Mouse (Mus musculus): Measurements from ENCODE around the gene Tufm. TPM values are rescaled to one million over a fixed set of nuclear protein-coding genes. Genes with fewer than 3 reads are reported as not detected.
"Not testable (repeated sequence)": the region's sequence is repeated elsewhere in the genome, so short reads cannot be mapped to it uniquely, and the experiment has no call there.

Gene Tufm
- polyA plus RNA-seq, 1 experiment from 2014 or later, result 137 TPM

GRCm38 (mm10) chr7:126482392-126482871, 4.7 kb upstream of the Tufm start:
- WGBS, result under 1% methylated on average over 23 of the region's 23 CpGs
- ATAC-seq (ENCODE audit: low read depth), result peak; percentile 57
- H3K27ac ChIP-seq (ENCODE audit: low read depth, low read length), result peak overlapping the region; percentile 52; the same call in 1 of the 2 replicates
- H3K4me2 ChIP-seq (ENCODE audit: low read depth, low read length), result peak overlapping the region; percentile 55
- H3K4me3 ChIP-seq (ENCODE audit: low read depth, low read length), result peak overlapping the region; percentile 24
- H3K9ac ChIP-seq (replicated peaks; ENCODE audit: low read depth, low read length), result peak overlapping the region; percentile 39
- H3K4me1 ChIP-seq (ENCODE audit: control insufficient read depth, insufficient read depth, low read length), result no peaks in the 10 kb centered on the region
- no peaks in the 10 kb centered on the region for H3K36me3 ChIP-seq (ENCODE audit: control insufficient read depth, insufficient read depth, low read length)
- H3K27me3 ChIP-seq (ENCODE audit: control insufficient read depth, insufficient read depth, low read length), result no peaks in the 10 kb centered on the region
- H3K9me3 ChIP-seq (ENCODE audit: control insufficient read depth, low read length), result no peaks in the 10 kb centered on the region

GRCm38 (mm10) chr7:126487617-126488385, 640 bp downstream of the Tufm start:
- Histone ChIP-seq H3K36me3 (ENCODE audit: control insufficient read depth, insufficient read depth, low read length) (peaks cover 22% of the 10 kb centered on the region), H3K4me2 (ENCODE audit: low read depth, low read length) (peak overlapping the region; percentile 88), H3K4me3 (ENCODE audit: low read depth, low read length) (peak overlapping the region; percentile 58), H3K9ac (replicated peaks; ENCODE audit: low read depth, low read length) (peak overlapping the region; percentile 55)
- not testable (repeated sequence) for H3K9me3 ChIP-seq (ENCODE audit: control insufficient read depth, low read length); H3K27ac ChIP-seq (ENCODE audit: low read depth, low read length); H3K27me3 ChIP-seq (ENCODE audit: control insufficient read depth, insufficient read depth, low read length); ATAC-seq (ENCODE audit: low read depth); H3K4me1 ChIP-seq (ENCODE audit: control insufficient read depth, insufficient read depth, low read length)
- WGBS, result 25% methylated on average over 21 of the region's 25 CpGs

- Histone ChIP-seq H3K4me3 (ENCODE audit: low read depth, low read length) (no peak overlapping the region), H3K4me1 (ENCODE audit: control insufficient read depth, insufficient read depth, low read length) (peaks cover 7% of the 10 kb centered on the region), H3K4me2 (ENCODE audit: low read depth, low read length) (no peak overlapping the region), H3K27ac (ENCODE audit: low read depth, low read length) (no peak overlapping the region), H3K9ac (replicated peaks; ENCODE audit: low read depth, low read length) (no peak overlapping the region), H3K27me3 (ENCODE audit: control insufficient read depth, insufficient read depth, low read length) (no peaks in the 10 kb centered on the region), H3K9me3 (ENCODE audit: control insufficient read depth, low read length) (no peaks in the 10 kb centered on the region), H3K36me3 (ENCODE audit: control insufficient read depth, insufficient read depth, low read length) (peaks cover 54% of the 10 kb centered on the region)
- no peak for ATAC-seq (ENCODE audit: low read depth)
- 89% methylated on average over 1 of the region's 1 CpGs for WGBS
These were observed 3.8 kb downstream of the Tufm start for GRCm38 (mm10) chr7:126491005-126491404.

- ATAC-seq (ENCODE audit: low read depth), result no peak
- no peak overlapping the region for H3K4me2 ChIP-seq (ENCODE audit: low read depth, low read length)
These were observed 4.8 kb downstream of the Tufm start for GRCm38 (mm10) chr7:126491973-126492372.

GRCm38 (mm10) chr7:126494120-126494519, 7.0 kb downstream of the Tufm start:
- Histone ChIP-seq H3K36me3 (ENCODE audit: control insufficient read depth, insufficient read depth, low read length) (peaks cover 83% of the 10 kb centered on the region), H3K27me3 (ENCODE audit: control insufficient read depth, insufficient read depth, low read length) (no peaks in the 10 kb centered on the region), H3K4me2 (ENCODE audit: low read depth, low read length) (no peak overlapping the region), H3K4me3 (ENCODE audit: low read depth, low read length) (no peak overlapping the region), H3K27ac (ENCODE audit: low read depth, low read length) (no peak overlapping the region), H3K4me1 (ENCODE audit: control insufficient read depth, insufficient read depth, low read length) (no peaks in the 10 kb centered on the region), H3K9ac (replicated peaks; ENCODE audit: low read depth, low read length) (no peak overlapping the region), H3K9me3 (ENCODE audit: control insufficient read depth, low read length) (no peaks in the 10 kb centered on the region)
- WGBS, result 90% methylated on average over 6 of the region's 6 CpGs
- ATAC-seq (ENCODE audit: low read depth), result no peak

More at GRCm38 (mm10) chr7:126491973-126492372, 4.8 kb downstream of the Tufm start:
- Histone ChIP-seq H3K9me3 (ENCODE audit: control insufficient read depth, low read length) (no peaks in the 10 kb centered on the region), H3K4me1 (ENCODE audit: control insufficient read depth, insufficient read depth, low read length) (peaks cover 7% of the 10 kb centered on the region), H3K36me3 (ENCODE audit: control insufficient read depth, insufficient read depth, low read length) (peaks cover 63% of the 10 kb centered on the region), H3K9ac (replicated peaks; ENCODE audit: low read depth, low read length) (no peak overlapping the region), H3K4me3 (ENCODE audit: low read depth, low read length) (no peak overlapping the region), H3K27ac (ENCODE audit: low read depth, low read length) (no peak overlapping the region), H3K27me3 (ENCODE audit: control insufficient read depth, insufficient read depth, low read length) (no peaks in the 10 kb centered on the region)
- 32% methylated on average over 11 of the region's 11 CpGs for whole genome bisulfite sequencing

- H3K27ac ChIP-seq (ENCODE audit: low read depth, low read length), result no peak overlapping the region
- peaks cover 96% of the 10 kb centered on the region for H3K36me3 ChIP-seq (ENCODE audit: control insufficient read depth, insufficient read depth, low read length)
- H3K4me3 ChIP-seq (ENCODE audit: low read depth, low read length), result no peak overlapping the region
- H3K4me2 ChIP-seq (ENCODE audit: low read depth, low read length), result no peak overlapping the region
- peaks cover 6% of the 10 kb centered on the region for H3K4me1 ChIP-seq (ENCODE audit: control insufficient read depth, insufficient read depth, low read length)
- H3K9ac ChIP-seq (replicated peaks; ENCODE audit: low read depth, low read length), result no peak overlapping the region
- no peaks in the 10 kb centered on the region for H3K27me3 ChIP-seq (ENCODE audit: control insufficient read depth, insufficient read depth, low read length)
- no peaks in the 10 kb centered on the region for H3K9me3 ChIP-seq (ENCODE audit: control insufficient read depth, low read length)
- WGBS, result 91% methylated on average over 5 of the region's 5 CpGs
- ATAC-seq (ENCODE audit: low read depth), result no peak
These were observed 9.3 kb downstream of the Tufm start for GRCm38 (mm10) chr7:126496475-126496874.

GRCm38 (mm10) chr7:126497966-126498365, 10.8 kb downstream of the Tufm start:
- no peak overlapping the region for H3K4me2 ChIP-seq (ENCODE audit: low read depth, low read length)
- no peak overlapping the region for H3K4me3 ChIP-seq (ENCODE audit: low read depth, low read length)
- H3K4me1 ChIP-seq (ENCODE audit: control insufficient read depth, insufficient read depth, low read length), result peaks cover 6% of the 10 kb centered on the region
- 81% methylated on average over 12 of the region's 12 CpGs for WGBS
- H3K9me3 ChIP-seq (ENCODE audit: control insufficient read depth, low read length), result no peaks in the 10 kb centered on the region
- peaks cover 81% of the 10 kb centered on the region for H3K36me3 ChIP-seq (ENCODE audit: control insufficient read depth, insufficient read depth, low read length)
- no peaks in the 10 kb centered on the region for H3K27me3 ChIP-seq (ENCODE audit: control insufficient read depth, insufficient read depth, low read length)
- H3K27ac ChIP-seq (ENCODE audit: low read depth, low read length), result no peak overlapping the region
- H3K9ac ChIP-seq (replicated peaks; ENCODE audit: low read depth, low read length), result no peak overlapping the region
- ATAC-seq (ENCODE audit: low read depth), result no peak

- Histone ChIP-seq H3K27ac (ENCODE audit: low read depth, low read length) (no peak overlapping the region), H3K9ac (replicated peaks; ENCODE audit: low read depth, low read length) (no peak overlapping the region), H3K9me3 (ENCODE audit: control insufficient read depth, low read length) (no peaks in the 10 kb centered on the region), H3K4me1 (ENCODE audit: control insufficient read depth, insufficient read depth, low read length) (peaks cover 10% of the 10 kb centered on the region), H3K36me3 (ENCODE audit: control insufficient read depth, insufficient read depth, low read length) (peaks cover 66% of the 10 kb centered on the region), H3K27me3 (ENCODE audit: control insufficient read depth, insufficient read depth, low read length) (no peaks in the 10 kb centered on the region), H3K4me2 (ENCODE audit: low read depth, low read length) (no peak overlapping the region), H3K4me3 (ENCODE audit: low read depth, low read length) (no peak overlapping the region)
- ATAC-seq (ENCODE audit: low read depth), result no peak
- WGBS, result 97% methylated on average over 7 of the region's 7 CpGs
These were observed 12.3 kb downstream of the Tufm start for GRCm38 (mm10) chr7:126499416-126499815.

- H3K9ac ChIP-seq (replicated peaks; ENCODE audit: low read depth, low read length), result peak overlapping the region; percentile 74
- H3K9me3 ChIP-seq (ENCODE audit: control insufficient read depth, low read length), result no peaks in the 10 kb centered on the region
- peaks cover 10% of the 10 kb centered on the region for H3K4me1 ChIP-seq (ENCODE audit: control insufficient read depth, insufficient read depth, low read length)
- H3K36me3 ChIP-seq (ENCODE audit: control insufficient read depth, insufficient read depth, low read length), result peaks cover 44% of the 10 kb centered on the region
- 6% methylated on average over 9 of the region's 9 CpGs for WGBS
- 0 out of 2 replicates have a peak, but pooled peaks have one; percentile 3 for ATAC-seq (ENCODE audit: low read depth)
- H3K4me2 ChIP-seq (ENCODE audit: low read depth, low read length), result peak overlapping the region; percentile 62
- H3K27me3 ChIP-seq (ENCODE audit: control insufficient read depth, insufficient read depth, low read length), result no peaks in the 10 kb centered on the region
- peak overlapping the region; percentile 99 for H3K27ac ChIP-seq (ENCODE audit: low read depth, low read length)
- H3K4me3 ChIP-seq (ENCODE audit: low read depth, low read length), result peak overlapping the region; percentile 100
These were observed 14.5 kb downstream of the Tufm start for GRCm38 (mm10) chr7:126501684-126502022.
